Mouse (Mus musculus): Measurements from ENCODE around the gene Apaf1. TPM values are rescaled to one million over a fixed set of nuclear protein-coding genes. Genes with fewer than 3 reads are reported as not detected.
A peak's percentile ranks its signal among the peaks of the same experiment; 100 is the strongest.

The Apaf1 gene
- total RNA-seq, 2 experiments from 2014 or later: 5.8 TPM

DNA sequence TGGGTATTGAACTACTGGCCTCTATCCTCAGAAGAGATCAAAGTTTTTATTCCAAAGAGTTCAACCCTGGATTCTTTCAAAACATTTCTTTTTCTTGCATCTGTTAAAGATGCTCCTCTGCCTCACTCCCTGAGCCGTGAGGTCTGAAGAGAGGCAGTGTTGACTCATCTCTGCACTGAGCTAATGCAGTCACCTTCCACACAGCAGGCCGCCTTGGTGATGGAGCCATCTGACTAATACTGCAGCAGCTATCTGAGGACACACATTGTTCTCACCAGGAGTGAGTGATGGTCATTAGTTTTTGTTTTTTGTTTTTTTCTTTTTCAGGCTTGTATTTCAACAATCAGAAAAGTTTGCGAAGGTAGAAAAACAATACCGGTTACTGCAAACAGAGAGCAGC, 10.2 kb upstream of the Apaf1 start:
- no peak for DNase-seq
- intact Hi-C loops (cut with DNase I; ENCODE audit: low total_unique reads): no loop called here

DNA sequence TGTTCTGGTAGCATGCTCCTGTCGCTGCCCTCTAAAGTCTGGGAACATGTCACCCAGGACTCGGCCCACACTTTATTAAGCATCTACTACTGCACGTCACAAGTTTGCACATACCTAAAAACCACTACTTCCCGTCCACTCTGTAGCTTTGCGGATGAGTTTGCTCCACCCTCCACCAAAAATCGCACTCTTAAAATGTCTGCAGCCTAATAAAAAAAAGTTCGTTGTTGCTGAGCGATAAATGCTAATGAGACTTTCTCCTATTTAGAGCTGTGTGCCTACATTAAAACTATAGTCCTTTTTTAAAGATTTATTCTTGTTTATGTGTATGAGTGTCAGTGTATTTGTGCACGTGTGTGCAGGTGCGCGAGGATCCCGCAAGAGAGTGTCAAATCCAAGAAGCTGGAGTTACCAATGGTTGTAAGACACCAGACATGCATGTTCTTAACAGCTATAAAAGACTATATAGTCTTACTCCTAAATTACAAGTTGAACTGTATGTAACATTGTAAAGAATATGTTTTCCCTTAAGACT, 890 bp upstream of the Apaf1 start:
- no peak for DNase-seq
- intact Hi-C loops (cut with DNase I; ENCODE audit: low total_unique reads): no loop called here

DNA sequence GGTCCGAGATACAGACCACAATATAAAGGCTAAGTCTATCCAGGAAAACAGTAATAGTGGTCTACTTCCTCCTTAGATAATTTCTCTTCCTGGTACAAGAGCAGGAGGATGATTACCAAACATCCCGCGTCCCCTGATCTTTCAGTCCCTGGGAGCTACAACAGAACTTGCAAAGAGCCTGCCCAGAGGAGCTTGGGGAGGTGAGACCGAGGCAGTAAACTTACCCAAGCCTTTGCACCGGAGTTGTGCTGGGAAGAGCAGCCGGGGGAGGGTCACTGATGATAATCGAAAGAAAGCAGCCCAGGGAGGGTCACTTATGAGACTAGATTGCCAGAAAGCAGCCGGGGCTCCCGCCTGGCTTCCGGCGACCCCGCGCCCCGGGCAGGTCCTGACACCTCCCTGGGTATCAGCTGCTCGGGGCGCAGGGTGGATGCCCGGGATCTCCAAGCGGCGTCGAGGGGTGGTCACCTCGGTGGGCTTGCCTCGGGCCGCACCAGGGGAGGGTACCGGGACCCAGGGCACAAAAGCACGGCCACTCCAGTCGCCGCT, 537 bp downstream of the Apaf1 start:
- no peak for DNase-seq
- intact Hi-C loops (cut with DNase I; ENCODE audit: low total_unique reads): no loop called here

DNA sequence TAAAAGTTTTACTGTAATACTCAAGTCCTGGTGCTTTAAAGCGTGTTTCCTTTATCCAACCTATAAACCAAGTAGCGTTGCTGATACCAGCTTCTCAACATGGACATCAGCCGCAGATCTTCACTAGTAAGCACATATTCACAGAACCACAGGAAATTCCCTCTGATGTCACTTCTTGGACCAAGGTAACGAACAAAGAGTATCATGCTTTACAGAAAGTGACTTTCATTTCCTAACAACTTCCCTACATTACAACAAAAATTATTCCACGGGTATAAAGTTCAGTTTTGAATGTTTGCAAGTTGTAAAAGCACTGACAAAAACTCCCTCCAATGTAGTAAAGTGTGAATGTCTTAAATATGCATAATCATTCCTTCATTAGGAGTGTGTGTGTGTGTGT, 2.0 kb downstream of the Apaf1 start:
- DNase-seq: no peak
- intact Hi-C loops (cut with DNase I; ENCODE audit: low total_unique reads): no loop called here

DNA sequence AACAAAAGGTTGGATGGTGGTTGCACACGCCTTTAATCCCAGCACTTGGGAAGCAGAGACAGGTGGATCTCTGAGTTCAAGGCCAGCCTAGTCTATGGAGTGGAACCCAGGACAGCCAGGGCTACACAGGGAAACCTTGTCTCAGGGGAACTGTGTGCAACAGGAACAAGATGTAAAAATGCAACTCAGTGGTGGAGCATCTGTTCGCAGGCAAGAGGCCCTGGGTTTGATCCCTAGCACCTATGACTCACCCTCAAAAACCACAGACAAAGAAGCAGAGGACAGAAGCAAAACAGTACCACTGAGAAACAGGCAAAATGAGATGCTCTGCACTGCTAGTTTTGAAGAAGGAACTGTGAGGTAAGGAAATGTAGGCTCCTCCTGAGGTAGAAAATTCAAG, 5.9 kb downstream of the Apaf1 start:
- intact Hi-C loops (cut with DNase I; ENCODE audit: low total_unique reads): no loop called here
- DNase-seq: no peak

DNA sequence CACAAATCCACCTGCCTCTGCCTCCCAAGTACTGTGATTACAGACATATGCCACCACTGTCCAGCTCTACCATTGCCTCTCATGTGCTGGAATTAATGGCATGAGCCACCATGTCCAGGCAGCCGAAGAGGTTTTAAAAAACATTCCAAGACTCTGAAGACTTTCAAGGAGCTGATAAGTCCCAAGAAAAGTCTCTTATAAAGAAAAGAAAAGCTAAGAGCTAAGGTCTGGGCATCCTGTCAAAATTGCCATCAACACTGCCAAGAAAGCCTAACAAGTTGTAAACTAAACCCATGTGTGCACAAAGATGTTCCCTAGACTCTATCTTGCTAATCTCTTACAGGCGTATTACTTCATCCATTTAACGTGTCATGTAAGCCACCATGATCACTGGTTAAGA, 9.2 kb downstream of the Apaf1 start:
- intact Hi-C loops (cut with DNase I; ENCODE audit: low total_unique reads): loop anchor here (5.0 kb wide), 1 partner anchor 64 kb away; no protein-coding TSS in a partner anchor
- peak; percentile 51 for DNase-seq

DNA sequence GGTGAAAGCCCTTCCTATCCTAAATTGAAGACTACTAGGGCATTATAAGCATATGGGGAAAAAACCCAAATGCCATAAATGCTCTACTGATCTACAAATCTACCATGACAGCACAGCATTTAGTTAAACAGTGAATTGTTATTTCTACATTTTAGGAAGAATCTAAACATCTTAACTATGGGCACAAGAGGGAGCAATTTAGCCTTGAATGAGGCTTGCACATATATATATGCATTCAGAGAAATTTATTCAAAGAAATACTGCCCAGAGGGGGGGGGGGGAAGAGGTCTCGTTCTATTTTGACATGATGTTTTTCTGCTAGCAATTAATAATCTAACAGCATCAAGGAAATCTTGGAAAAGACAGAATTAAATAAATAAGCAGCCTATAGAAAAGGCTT, 10.8 kb downstream of the Apaf1 start:
- DNase-seq: no peak

DNA sequence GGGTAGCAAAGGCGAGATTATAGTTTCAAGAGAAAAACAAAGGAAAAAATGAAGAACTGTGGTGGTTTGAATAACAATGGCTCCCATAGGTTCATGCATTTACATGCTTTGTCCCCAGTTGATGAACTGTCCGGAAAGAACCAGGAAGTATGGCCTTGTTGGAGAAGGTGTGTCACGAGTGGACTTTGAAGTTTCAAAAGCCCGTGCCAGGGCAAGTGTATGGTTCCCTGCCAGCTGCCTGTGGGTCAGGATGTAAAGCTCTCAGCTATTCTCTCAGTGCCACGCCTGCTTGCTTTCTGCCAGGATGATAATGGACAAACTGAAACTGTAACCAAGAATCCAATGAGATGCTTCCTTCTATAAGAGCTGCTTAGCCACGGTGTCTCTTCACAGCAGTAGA, 20.2 kb downstream of the Apaf1 start:
- no peak for DNase-seq
- intact Hi-C loops (cut with DNase I; ENCODE audit: low total_unique reads): no loop called here

More for the DNA sequence above, 10.8 kb downstream of the Apaf1 start:
- intact Hi-C loops (cut with DNase I; ENCODE audit: low total_unique reads): loop anchor here (5.0 kb wide), 1 partner anchor 66 kb away; no protein-coding TSS in a partner anchor

DNA sequence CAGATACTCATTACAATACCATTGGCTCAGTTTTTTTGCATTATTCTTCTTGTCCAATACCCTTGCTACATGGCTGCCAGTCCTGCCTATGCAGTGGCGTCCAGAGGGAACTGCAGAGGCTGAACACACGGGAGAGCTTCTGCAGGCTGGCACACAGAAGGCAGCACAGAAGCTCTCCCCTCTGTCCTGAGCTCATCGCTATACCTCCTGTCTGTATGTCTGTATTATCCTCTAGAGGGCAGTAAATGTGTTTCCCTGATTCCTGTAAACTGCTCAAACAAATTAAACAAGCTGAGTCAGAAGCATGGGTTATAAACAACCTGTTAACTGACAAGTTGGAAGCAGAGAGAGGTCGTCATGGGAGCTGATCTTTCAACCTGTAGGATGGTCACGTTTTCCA, 21.8 kb downstream of the Apaf1 start:
- intact Hi-C loops (cut with DNase I; ENCODE audit: low total_unique reads): no loop called here

DNA sequence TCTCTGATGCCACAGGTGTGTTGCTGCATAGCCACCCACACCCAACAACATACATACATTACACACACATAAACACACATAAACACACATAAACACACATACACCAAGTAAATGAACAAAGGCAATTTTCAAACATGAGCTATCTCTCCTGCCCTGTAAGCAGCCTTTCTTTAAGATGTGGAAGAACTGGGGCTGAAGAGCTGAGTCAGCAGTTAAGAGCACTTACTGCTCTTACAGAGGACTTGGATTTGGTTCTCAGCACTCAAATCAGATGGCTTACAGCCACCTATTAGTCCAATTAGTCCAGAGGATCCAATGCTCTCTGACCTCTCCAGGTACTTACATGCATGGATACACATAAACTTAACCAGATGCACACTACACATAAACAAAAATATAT, 29.8 kb downstream of the Apaf1 start:
- intact Hi-C loops (cut with DNase I; ENCODE audit: low total_unique reads): no loop called here
- DNase-seq: no peak

More for the DNA sequence above, 21.8 kb downstream of the Apaf1 start:
- DNase-seq: no peak

DNA sequence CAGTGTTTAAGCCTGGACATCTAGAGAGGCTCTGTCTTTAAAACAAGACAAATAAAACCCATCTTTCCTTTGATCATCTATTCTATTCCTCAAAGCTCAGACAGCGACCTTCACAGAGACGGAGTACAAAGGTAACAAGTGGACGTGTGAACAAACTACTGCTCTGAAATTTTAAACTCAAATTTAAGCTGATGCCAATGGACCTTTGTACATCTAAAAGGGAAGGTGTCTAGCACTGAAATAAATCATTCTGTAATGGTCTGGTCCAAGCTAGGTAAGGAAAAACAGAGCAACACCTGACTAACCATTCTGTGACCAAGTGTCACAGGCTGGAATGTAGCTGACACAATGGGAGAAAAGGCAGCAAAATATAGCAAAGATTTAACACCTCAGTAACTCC, 31.4 kb downstream of the Apaf1 start:
- DNase-seq: no peak
- intact Hi-C loops (cut with DNase I; ENCODE audit: low total_unique reads): no loop called here

DNA sequence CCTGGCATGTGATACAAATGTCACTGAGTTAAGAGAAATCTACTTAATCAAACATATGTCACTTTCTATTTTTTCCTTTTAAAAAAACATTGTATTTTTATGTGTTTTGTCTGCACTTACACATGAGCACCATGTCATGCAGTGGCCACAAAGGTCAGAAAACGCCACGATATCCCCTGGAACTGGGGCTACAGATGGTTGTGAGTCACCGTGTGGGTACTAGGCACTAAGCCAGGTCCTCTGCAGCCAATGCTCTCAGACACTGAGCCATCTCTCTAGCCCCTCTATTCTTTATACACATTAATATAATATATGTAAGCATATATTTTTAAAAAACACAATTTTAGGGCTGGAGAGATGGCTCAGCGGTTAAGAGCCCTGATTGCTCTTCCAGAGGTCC, 32.9 kb downstream of the Apaf1 start:
- intact Hi-C loops (cut with DNase I; ENCODE audit: low total_unique reads): no loop called here
- DNase-seq: no peak

DNA sequence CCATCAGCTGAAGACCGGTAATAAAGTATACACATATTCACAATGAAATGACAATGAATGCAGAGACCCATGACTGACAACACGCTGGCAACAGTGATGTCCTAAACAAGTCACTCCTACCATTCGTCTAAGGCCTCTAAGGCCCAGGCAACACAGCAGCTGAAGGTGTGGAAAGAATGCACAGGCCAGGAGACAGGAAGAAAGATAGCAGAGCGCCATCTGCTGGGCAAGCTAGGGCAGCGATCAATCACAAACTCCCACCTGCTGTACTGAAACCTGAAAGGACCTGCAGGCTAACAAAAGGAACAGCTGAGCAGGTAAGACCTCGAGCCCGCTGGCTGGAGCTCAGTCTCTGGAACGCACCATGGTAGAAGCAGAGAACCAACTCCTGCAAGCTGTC, 48.6 kb downstream of the Apaf1 start:
- intact Hi-C loops (cut with DNase I; ENCODE audit: low total_unique reads): loop anchor here (2.0 kb wide), 1 partner anchor 305 kb away; no protein-coding TSS in a partner anchor
- DNase-seq: peak; percentile 22

DNA sequence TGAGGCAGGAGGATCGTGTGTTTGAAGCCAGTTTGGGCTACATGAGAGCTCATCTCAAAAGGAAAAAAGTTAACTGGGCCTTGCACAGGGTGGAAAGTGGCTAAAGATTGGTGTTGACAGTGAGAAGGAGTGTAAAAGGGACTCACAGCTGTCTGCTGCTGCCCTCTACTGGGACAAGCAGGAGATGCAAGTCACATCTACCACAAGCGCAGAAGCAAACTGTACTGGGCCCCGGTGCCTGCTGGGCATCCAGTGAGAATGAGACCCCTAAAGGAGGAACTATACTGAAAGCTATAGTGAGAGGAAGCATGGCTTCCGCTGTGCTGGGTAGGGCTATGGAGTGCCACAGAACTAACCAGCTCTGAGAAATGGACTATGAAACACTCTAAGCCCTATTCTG, 50.2 kb downstream of the Apaf1 start:
- intact Hi-C loops (cut with DNase I; ENCODE audit: low total_unique reads): loop anchor here (2.0 kb wide), 1 partner anchor 304 kb away; no protein-coding TSS in a partner anchor
- DNase-seq: peak; percentile 70

DNA sequence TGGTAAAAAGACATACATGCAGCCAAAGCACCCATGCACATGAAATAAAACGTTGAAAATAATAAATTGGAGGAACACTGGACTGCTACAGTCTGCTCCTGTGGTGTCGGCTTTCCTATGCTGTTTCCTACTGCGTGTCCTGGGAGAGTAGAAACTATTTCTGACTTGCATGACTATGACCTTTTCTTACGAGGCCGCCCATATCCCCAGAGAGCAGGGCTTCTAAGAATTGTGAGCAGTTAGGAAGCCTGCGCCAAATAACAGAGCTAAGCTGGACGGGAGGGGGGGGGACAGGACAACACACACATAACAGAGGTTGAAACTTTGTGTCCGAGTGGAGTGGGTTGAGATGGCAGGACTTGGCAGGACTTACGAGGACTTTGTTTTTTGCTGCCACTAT, 51.4 kb downstream of the Apaf1 start:
- intact Hi-C loops (cut with DNase I; ENCODE audit: low total_unique reads): no loop called here
- DNase-seq: peak; percentile 17

DNA sequence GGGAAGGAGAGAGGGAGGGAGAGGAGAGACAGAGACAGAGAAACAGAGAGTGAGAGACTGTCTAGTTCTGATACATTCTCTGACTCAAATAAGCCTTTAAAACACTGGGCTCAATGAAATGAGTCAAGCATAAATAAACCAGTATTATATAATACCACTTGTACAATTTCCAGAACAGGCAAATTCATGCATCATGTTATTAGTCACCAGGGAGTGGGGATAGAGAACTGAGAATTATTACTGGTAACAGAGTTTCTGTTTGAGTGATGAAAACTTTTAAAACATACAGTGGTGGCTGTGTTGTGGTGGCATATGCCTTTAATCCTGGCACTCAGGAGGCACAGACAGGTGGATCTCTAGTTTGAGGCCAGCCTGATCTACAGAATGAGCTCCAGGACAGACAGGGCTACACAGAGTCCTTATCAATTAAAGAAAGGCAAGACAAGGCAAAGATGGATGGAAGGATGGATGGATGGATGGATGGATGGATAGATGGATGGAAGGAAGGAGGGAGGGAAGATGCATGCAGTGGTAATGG, 53.5 kb downstream of the Apaf1 start:
- no peak for DNase-seq
- intact Hi-C loops (cut with DNase I; ENCODE audit: low total_unique reads): no loop called here

DNA sequence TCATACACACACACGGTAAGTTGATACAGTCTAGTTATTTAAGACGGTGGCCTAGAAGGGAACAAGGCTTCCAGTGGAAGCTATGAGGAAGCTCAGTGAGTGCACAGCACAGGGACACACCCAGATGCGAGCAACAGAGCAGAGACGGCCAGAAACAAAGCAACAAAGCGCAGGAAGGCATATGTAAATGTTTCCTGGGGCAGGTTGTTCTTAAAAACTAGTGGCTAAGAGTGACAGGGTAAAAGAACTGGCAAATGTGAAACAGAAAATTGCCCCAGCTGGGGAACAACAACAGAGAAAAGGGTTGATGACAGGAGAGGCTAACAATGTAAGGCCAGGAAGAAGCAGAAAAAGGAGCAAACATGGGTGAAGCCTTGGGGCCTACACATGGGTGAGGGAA, 54.6 kb downstream of the Apaf1 start:
- no peak for DNase-seq
- intact Hi-C loops (cut with DNase I; ENCODE audit: low total_unique reads): no loop called here

DNA sequence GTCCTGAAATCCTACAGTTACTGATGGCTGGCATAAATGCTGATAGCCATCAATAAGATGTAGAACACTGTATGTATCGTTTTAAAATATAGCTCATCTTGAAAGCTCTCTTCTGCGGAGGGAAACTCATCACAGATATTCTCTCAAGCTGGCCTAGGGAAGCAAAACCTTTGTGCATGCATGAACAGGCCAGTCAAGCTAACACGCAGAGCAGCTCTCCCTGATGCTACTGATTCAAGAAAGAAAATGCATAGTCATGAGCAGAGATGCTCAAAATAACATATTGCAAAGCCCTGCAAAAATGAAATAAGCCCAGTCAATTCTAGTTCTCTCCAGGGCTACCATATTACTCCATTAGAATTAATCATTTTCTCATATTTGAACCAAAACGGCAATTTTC, 55.1 kb downstream of the Apaf1 start:
- DNase-seq: no peak
- intact Hi-C loops (cut with DNase I; ENCODE audit: low total_unique reads): no loop called here

DNA sequence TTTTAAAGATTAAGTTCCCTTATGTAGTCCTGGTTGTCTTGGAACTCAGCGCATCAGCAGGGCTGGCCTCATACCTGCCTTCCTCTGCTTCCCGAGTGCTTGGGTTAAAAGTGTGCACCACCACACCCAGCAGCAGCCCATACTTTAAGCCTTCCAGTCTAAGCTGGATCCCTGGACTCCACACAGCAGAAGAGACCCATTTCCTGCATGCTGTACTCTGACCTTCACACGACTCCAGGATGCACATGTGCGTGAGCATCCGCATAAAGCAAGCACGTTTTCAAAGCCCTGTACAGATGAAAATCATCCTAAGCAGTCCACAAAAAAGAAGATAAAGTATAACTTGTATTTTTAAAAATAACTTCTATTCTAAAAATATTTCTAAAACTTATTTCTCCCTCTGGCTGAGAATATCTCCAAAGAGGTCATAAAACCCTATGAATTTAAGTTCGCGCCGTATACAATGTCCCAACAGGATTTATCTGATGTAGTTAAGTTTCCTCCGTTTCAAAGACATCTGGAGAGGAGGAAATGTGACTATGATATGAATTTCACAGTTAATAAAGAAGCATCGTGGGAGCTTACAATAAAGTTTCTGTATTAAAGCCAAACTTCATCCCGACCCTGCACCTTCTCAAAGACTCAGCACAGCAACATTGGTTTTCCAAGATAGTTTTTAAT, 76.6 kb downstream of the Apaf1 start:
- DNase-seq: no peak

DNA sequence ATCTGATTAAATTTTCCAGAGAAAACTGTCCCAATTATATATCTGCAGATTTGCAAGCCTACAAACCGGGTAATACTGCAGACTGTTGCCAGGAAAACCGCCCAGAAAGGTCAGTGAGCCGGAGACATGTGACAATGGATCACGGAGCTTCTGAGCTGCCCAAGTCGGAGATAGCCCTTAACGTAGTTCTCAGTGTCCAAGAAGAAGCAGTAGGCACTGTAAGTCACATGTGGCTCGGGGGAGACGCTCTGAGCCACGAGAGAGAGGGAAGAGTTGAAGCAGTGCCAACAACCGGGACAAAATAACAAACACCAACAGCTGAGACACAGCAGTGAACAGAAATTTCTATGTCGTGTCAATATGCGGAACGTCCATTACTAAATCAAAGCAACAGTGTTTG, 81.1 kb downstream of the Apaf1 start:
- DNase-seq: no peak
- intact Hi-C loops (cut with DNase I; ENCODE audit: low total_unique reads): no loop called here

More for the DNA sequence above, 76.6 kb downstream of the Apaf1 start:
- intact Hi-C loops (cut with DNase I; ENCODE audit: low total_unique reads): no loop called here

DNA sequence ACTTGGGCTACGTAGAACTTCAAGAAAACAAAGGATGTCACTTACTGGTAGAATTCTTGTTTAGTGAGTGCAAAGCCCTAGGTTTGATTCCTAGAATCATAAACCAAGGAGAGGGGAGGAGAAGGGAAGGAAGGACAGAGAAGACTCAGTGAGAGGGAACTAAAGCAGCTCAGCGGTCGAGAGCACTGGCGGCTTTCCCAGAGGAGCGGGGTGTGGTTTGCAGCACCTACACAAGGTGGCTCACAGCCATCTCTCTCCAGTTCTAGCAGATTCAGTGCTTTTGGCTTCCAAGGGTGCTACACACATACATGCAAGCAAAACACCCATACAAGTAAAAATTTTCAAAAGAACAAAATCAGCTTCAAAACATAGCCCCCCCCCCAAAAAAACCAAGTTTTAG, 82.7 kb downstream of the Apaf1 start:
- intact Hi-C loops (cut with DNase I; ENCODE audit: low total_unique reads): no loop called here
- DNase-seq: no peak
